Mouse (Mus musculus) lung, postnatal 10 days (tissue): ENCODE data around the gene Ephx1.

Experiments
- DNase-seq: peaks from one replicate; pipeline ENCODE4 v3.0.0; 2021

Ephx1 gene

GRCm38 (mm10) chr1:180934467-180935419 lies 86.0 kb downstream of the Ephx1 start, which contains the start of gene Lefty1:
Gene Lefty1 (plus strand): TSS chr1:180935022.
- no peak for DNase-seq

GRCm38 (mm10) chr1:180933659-180934058 lies 87.0 kb downstream of the Ephx1 start:
- DNase-seq = no peak

DNA sequence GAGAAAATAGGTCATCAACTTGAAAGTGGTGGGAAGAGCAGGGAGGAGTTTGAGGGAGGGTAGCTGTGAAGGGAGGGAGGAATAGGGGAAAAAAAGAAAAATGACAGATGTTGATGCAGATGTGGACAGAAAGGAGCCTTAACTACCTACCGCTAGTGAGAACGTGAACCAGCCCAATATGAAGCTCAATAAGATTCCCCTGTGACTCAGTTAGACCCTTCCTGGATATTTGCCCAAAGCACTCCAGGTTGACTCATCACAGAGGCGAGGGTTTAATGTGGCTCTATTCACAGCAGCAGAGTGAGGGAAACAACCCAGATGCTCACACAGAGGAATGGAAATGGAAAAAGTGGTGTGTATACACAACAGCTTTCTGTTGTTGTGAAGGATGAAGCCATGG lies 89.6 kb downstream of the Ephx1 start:
- no peak for DNase-seq

GRCm38 (mm10) chr1:180929599-180929998 lies 91.1 kb downstream of the Ephx1 start:
- no peak for DNase-seq

- DNase-seq = no peak
Measured at GRCm38 (mm10) chr1:180926286-180926685, 94.4 kb downstream of the Ephx1 start.
